Mouse (Mus musculus): ENCODE measurements around the gene Xrcc5.

- TF ChIP-seq CTCF (IDR thresholded peaks at IDR 0.05; ENCODE audit: borderline replicate concordance, extremely low read depth, insufficient read depth, insufficient read length) (no peak), POLR2A (IDR thresholded peaks at IDR 0.05; ENCODE audit: borderline replicate concordance, extremely low read depth, insufficient read depth, insufficient read length, poor library complexity, severe bottlenecking) (no peak)
Observed at GRCm38 (mm10) chr1:72380544-72380943, 73.3 kb downstream of the Xrcc5 start.

Data from brain, embryonic 14.5 days (tissue).